Mouse (Mus musculus) liver, embryonic 16.5 days (tissue): ENCODE measurements around the gene Lrch4. TPM values are rescaled to one million over a fixed set of nuclear protein-coding genes. Genes with fewer than 3 reads are reported as not detected.
A peak's percentile ranks its signal among the peaks of the same experiment; 100 is the strongest.
"Not testable (repeated sequence)": the region's sequence is repeated elsewhere in the genome, so short reads cannot be mapped to it uniquely, and the experiment has no call there.

Experiments used
- ATAC-seq: fragments of 200-750 bp; cut with Nextera tagmentation; 2 replicates; pipeline ENCODE4 v1.8.0; 2017; ENCODE audit warnings: low read depth, mild to moderate bottlenecking, moderate number of reproducible peaks, moderate library complexity
- H3K27ac ChIP-seq: fragments of 300-500 bp; sonication (generic); 2 replicates; pipeline ENCODE4 v1.5.1; 2014; ENCODE audit warnings: mild to moderate bottlenecking, low read length
- H3K27me3 ChIP-seq: fragments of 300-500 bp; sonication (generic); 2 replicates; pipeline ENCODE4 v1.6.1; 2014; ENCODE audit warnings: low read depth, low read length, mixed read lengths; ENCODE audit not compliant: control insufficient read depth, insufficient read depth
- H3K36me3 ChIP-seq: fragments of 300-500 bp; sonication (generic); 2 replicates; pipeline ENCODE4 v1.6.1; 2014; ENCODE audit warnings: mild to moderate bottlenecking; ENCODE audit not compliant: control insufficient read depth, insufficient read depth
- H3K4me1 ChIP-seq: fragments of 300-500 bp; sonication (generic); 2 replicates; pipeline ENCODE4 v1.6.1; 2014; ENCODE audit warnings: low read depth, low read length, mixed read lengths; ENCODE audit not compliant: control insufficient read depth
- H3K4me2 ChIP-seq: fragments of 300-500 bp; sonication (generic); 2 replicates; pipeline ENCODE4 v1.6.1; 2014; ENCODE audit warnings: low read depth, low read length, mixed read lengths
- H3K4me3 ChIP-seq: fragments of 300-500 bp; sonication (generic); 2 replicates; pipeline ENCODE4 v1.5.1; 2014; ENCODE audit warnings: low read depth, mild to moderate bottlenecking, low read length
- H3K9ac ChIP-seq: fragments of 300-500 bp; sonication (generic); 2 replicates; pipeline ENCODE4 v1.6.1; 2014; ENCODE audit warnings: low read depth, low read length
- H3K9me3 ChIP-seq: fragments of 300-500 bp; sonication (generic); replicated peaks from 2 replicates; pipeline ENCODE4 v1.6.1; 2016; ENCODE audit warnings: low read length; ENCODE audit not compliant: control insufficient read depth
- WGBS: fragments of 180-500 bp; shearing (Covaris S2); extraction: QIAGEN DNeasy Blood & Tissue Kit; methylation state at CpG from one replicate; pipeline ENCODE4 v1.1.7; 2014; ENCODE audit not compliant: insufficient replicate concordance; 5-methylcytosine and 5-hydroxymethylcytosine counted together
- polyA plus RNA-seq: library from polyadenylated mRNA; unstranded; fragments of >200 nt; fragmentation: Nextera tagmentation; extraction: Ambion mirVana; gene quantifications from 2 replicates; pipeline ENCODE4 v1.2.1, GENCODE M21; 2015

Gene Lrch4
- polyA plus RNA-seq, 1 experiment from 2014 or later: 25.1 TPM

GRCm38 (mm10) chr5:137609292-137609691 is 19.6 kb upstream of the Lrch4 start:
- no peak overlapping the region for H3K27ac ChIP-seq
- H3K9ac ChIP-seq: no peak overlapping the region
- H3K4me3 ChIP-seq: no peak overlapping the region
- no peak overlapping the region for H3K4me2 ChIP-seq
- H3K27me3 ChIP-seq: no peaks in the 10 kb centered on the region
- ATAC-seq: no peak
- H3K36me3 ChIP-seq: no peaks in the 10 kb centered on the region
- H3K9me3 ChIP-seq: no peaks in the 10 kb centered on the region
- 61% methylated on average over 3 of the region's 3 CpGs for WGBS
- H3K4me1 ChIP-seq: peaks cover 27% of the 10 kb centered on the region

- H3K27me3 ChIP-seq: no peaks in the 10 kb centered on the region
- no peaks in the 10 kb centered on the region for H3K9me3 ChIP-seq
- peaks cover 25% of the 10 kb centered on the region for H3K4me1 ChIP-seq
- H3K9ac ChIP-seq: no peak overlapping the region
- no peak overlapping the region for H3K4me2 ChIP-seq
- no peak for ATAC-seq
- 72% methylated on average over 4 of the region's 4 CpGs for WGBS
- no peak overlapping the region for H3K27ac ChIP-seq
- no peak overlapping the region for H3K4me3 ChIP-seq
- no peaks in the 10 kb centered on the region for H3K36me3 ChIP-seq
These were observed 18.9 kb upstream of the Lrch4 start for GRCm38 (mm10) chr5:137610056-137610455.

- Histone ChIP-seq H3K4me2 (peak overlapping the region; percentile 11; the same call in 1 of the 2 replicates), H3K27ac (peak overlapping the region; percentile 61), H3K4me1 (peaks cover 19% of the 10 kb centered on the region), H3K36me3 (no peaks in the 10 kb centered on the region), H3K27me3 (no peaks in the 10 kb centered on the region), H3K4me3 (no peak overlapping the region), H3K9me3 (no peaks in the 10 kb centered on the region), H3K9ac (peak overlapping the region; percentile 15; the same call in 1 of the 2 replicates)
- 42% methylated on average over 12 of the region's 12 CpGs for WGBS
- no peak; the same call in 1 of the 2 replicates for ATAC-seq
These were observed 18.2 kb upstream of the Lrch4 start for GRCm38 (mm10) chr5:137610548-137611244.

GRCm38 (mm10) chr5:137611245-137611602 is 17.7 kb upstream of the Lrch4 start:
- Histone ChIP-seq H3K4me2 (peak overlapping the region; percentile 11; the same call in 1 of the 2 replicates), H3K9ac (peak overlapping the region; percentile 15; the same call in 1 of the 2 replicates), H3K4me1 (peaks cover 15% of the 10 kb centered on the region), H3K9me3 (no peaks in the 10 kb centered on the region), H3K27me3 (no peaks in the 10 kb centered on the region), H3K27ac (peak overlapping the region; percentile 61), H3K36me3 (no peaks in the 10 kb centered on the region), H3K4me3 (no peak overlapping the region)
- ATAC-seq: no peak
- WGBS: 19% methylated on average over 6 of the region's 6 CpGs

- H3K27ac ChIP-seq: no peak overlapping the region
- H3K9me3 ChIP-seq: no peaks in the 10 kb centered on the region
- no peak for ATAC-seq
- no peaks in the 10 kb centered on the region for H3K27me3 ChIP-seq
- no peak overlapping the region for H3K4me3 ChIP-seq
- WGBS: 71% methylated on average over 5 of the region's 5 CpGs
- peaks cover 15% of the 10 kb centered on the region for H3K4me1 ChIP-seq
- H3K4me2 ChIP-seq: no peak overlapping the region
- no peaks in the 10 kb centered on the region for H3K36me3 ChIP-seq
- H3K9ac ChIP-seq: no peak overlapping the region
These were observed 15.8 kb upstream of the Lrch4 start for GRCm38 (mm10) chr5:137613076-137613475.

- no peak within 1 kb of the TSS for H3K4me2 ChIP-seq
- no peak within 1 kb of the TSS for H3K9ac ChIP-seq
- peaks cover 15% of the 10 kb centered on the region for H3K4me1 ChIP-seq
- no peak within 1 kb of the TSS for H3K4me3 ChIP-seq
- H3K36me3 ChIP-seq: no peaks in the 10 kb centered on the region
- no peak within 1 kb of the TSS for H3K27ac ChIP-seq
- 47% methylated on average over 11 of the region's 11 CpGs for WGBS
- H3K9me3 ChIP-seq: no peaks in the 10 kb centered on the region
- no peaks in the 10 kb centered on the region for H3K27me3 ChIP-seq
- no peak for ATAC-seq
These were observed 15.4 kb upstream of the Lrch4 start, which contains the start of gene Pcolce for GRCm38 (mm10) chr5:137613550-137613949. Gene Pcolce, minus strand, starts transcription at chr5:137613784.

GRCm38 (mm10) chr5:137614921-137615320 is 14.0 kb upstream of the Lrch4 start:
- not testable (repeated sequence) for ATAC-seq

GRCm38 (mm10) chr5:137615347-137615746 is 13.6 kb upstream of the Lrch4 start:
- ATAC-seq: no peak
- H3K27me3 ChIP-seq: no peaks in the 10 kb centered on the region
- 71% methylated on average over 7 of the region's 7 CpGs for WGBS
- no peak overlapping the region for H3K4me3 ChIP-seq
- no peaks in the 10 kb centered on the region for H3K9me3 ChIP-seq
- no peak overlapping the region for H3K4me2 ChIP-seq
- H3K36me3 ChIP-seq: no peaks in the 10 kb centered on the region
- H3K27ac ChIP-seq: no peak overlapping the region
- peaks cover 10% of the 10 kb centered on the region for H3K4me1 ChIP-seq
- no peak overlapping the region for H3K9ac ChIP-seq

More at GRCm38 (mm10) chr5:137614921-137615320, 14.0 kb upstream of the Lrch4 start:
- not testable (repeated sequence) for H3K27me3 ChIP-seq, H3K27ac ChIP-seq, H3K9me3 ChIP-seq, H3K4me2 ChIP-seq, H3K9ac ChIP-seq, H3K36me3 ChIP-seq, H3K4me3 ChIP-seq
- 81% methylated on average over 2 of the region's 2 CpGs for whole genome bisulfite sequencing
- H3K4me1 ChIP-seq: peaks cover 13% of the 10 kb centered on the region

GRCm38 (mm10) chr5:137623937-137624530 is 4.9 kb upstream of the Lrch4 start:
- no peak overlapping the region for H3K4me3 ChIP-seq
- no peaks in the 10 kb centered on the region for H3K9me3 ChIP-seq
- no peak overlapping the region for H3K4me2 ChIP-seq
- no peak overlapping the region for H3K9ac ChIP-seq
- peaks cover 7% of the 10 kb centered on the region for H3K4me1 ChIP-seq
- ATAC-seq: no peak
- H3K27me3 ChIP-seq: no peaks in the 10 kb centered on the region
- WGBS: 37% methylated on average over 11 of the region's 11 CpGs
- no peaks in the 10 kb centered on the region for H3K36me3 ChIP-seq
- no peak overlapping the region for H3K27ac ChIP-seq
